Mouse (Mus musculus) intestine, postnatal 0 days (tissue): ENCODE measurements at regions not wholly inside any gene's neighbourhood (a gene's known extent, or its start where the extent isn't known, plus 50 kb on each side); places are given as distances from the start of the nearest gene placed in this dataset.

Experiments
- ATAC-seq: fragments of 200-750 bp; cut with Nextera tagmentation; 2 replicates; pipeline ENCODE4 v1.8.0; 2017; ENCODE audit warnings: mild to moderate bottlenecking, moderate TSS enrichment, moderate library complexity
- H3K27ac ChIP-seq: fragments of 300-500 bp; sonication (generic); 2 replicates; pipeline ENCODE4 v1.5.1; 2014; ENCODE audit warnings: mild to moderate bottlenecking, low read depth, low read length, moderate library complexity
- H3K27me3 ChIP-seq: fragments of 300-500 bp; sonication (generic); replicated peaks from 2 replicates; pipeline ENCODE4 v1.6.1; 2014; ENCODE audit warnings: low read length, mixed read lengths; ENCODE audit not compliant: control insufficient read depth, insufficient read depth
- H3K36me3 ChIP-seq: fragments of 300-500 bp; sonication (generic); 2 replicates; pipeline ENCODE4 v1.6.1; 2014; ENCODE audit warnings: mild to moderate bottlenecking, moderate library complexity; ENCODE audit not compliant: control insufficient read depth, insufficient read depth
- H3K4me1 ChIP-seq: fragments of 300-500 bp; sonication (generic); replicated peaks from 2 replicates; pipeline ENCODE4 v1.6.1; 2014; ENCODE audit warnings: antibody characterized with exemption, low read length, mixed read lengths; ENCODE audit not compliant: control insufficient read depth, insufficient read depth
- H3K4me2 ChIP-seq: fragments of 300-500 bp; sonication (generic); replicated peaks from 2 replicates; pipeline ENCODE4 v1.6.1; 2014; ENCODE audit warnings: low read depth, mild to moderate bottlenecking, moderate library complexity
- H3K4me3 ChIP-seq: fragments of 300-500 bp; sonication (generic); 2 replicates; pipeline ENCODE4 v1.5.1; 2014; ENCODE audit warnings: low read depth, low read length
- H3K9ac ChIP-seq: fragments of 300-500 bp; sonication (generic); 2 replicates; pipeline ENCODE4 v1.6.1; 2014; ENCODE audit warnings: mild to moderate bottlenecking, low read depth, low read length
- H3K9me3 ChIP-seq: fragments of 300-500 bp; sonication (generic); 2 replicates; pipeline ENCODE4 v1.6.1; 2016; ENCODE audit warnings: mixed run types; ENCODE audit not compliant: control insufficient read depth
- CTCF ChIP-seq: sonication (generic); IDR thresholded peaks from 2 replicates; pipeline ENCODE4 v1.5.1; 2016; ENCODE audit warnings: low read depth, mild to moderate bottlenecking, control low read depth, antibody characterized with exemption, moderate library complexity
- WGBS: fragments of 180-500 bp; shearing (Covaris S2); extraction: QIAGEN DNeasy Blood & Tissue Kit; methylation state at CpG from one replicate; pipeline ENCODE4 v1.1.7; 2014; 5-methylcytosine and 5-hydroxymethylcytosine counted together

- TF ChIP-seq CTCF, result no peak
- no peak for ATAC-seq
- no peaks in the 10 kb centered on the region for H3K27me3 ChIP-seq
- H3K4me2 ChIP-seq, result no peak overlapping the region
- no peaks in the 10 kb centered on the region for H3K4me1 ChIP-seq
- no peaks in the 10 kb centered on the region for H3K36me3 ChIP-seq
- no peak overlapping the region for H3K4me3 ChIP-seq
- 90% methylated on average over 10 of the region's 10 CpGs for WGBS
- H3K27ac ChIP-seq, result no peak overlapping the region
- H3K9ac ChIP-seq, result no peak overlapping the region
- H3K9me3 ChIP-seq, result no peaks in the 10 kb centered on the region
Observed at GRCm38 (mm10) chr8:39315521-39316233, 1359.2 kb upstream of the Adam24 start.

- H3K27ac ChIP-seq, result no peak overlapping the region
- H3K4me1 ChIP-seq, result no peaks in the 10 kb centered on the region
- no peak for TF ChIP-seq CTCF
- ATAC-seq, result no peak
- no peak overlapping the region for H3K9ac ChIP-seq
- no peaks in the 10 kb centered on the region for H3K9me3 ChIP-seq
- H3K36me3 ChIP-seq, result no peaks in the 10 kb centered on the region
- H3K4me2 ChIP-seq, result no peak overlapping the region
- WGBS, result 78% methylated on average over 4 of the region's 4 CpGs
- H3K27me3 ChIP-seq, result no peaks in the 10 kb centered on the region
- no peak overlapping the region for H3K4me3 ChIP-seq
Observed at GRCm38 (mm10) chr8:39316234-39316568, 1358.7 kb upstream of the Adam24 start.

DNA sequence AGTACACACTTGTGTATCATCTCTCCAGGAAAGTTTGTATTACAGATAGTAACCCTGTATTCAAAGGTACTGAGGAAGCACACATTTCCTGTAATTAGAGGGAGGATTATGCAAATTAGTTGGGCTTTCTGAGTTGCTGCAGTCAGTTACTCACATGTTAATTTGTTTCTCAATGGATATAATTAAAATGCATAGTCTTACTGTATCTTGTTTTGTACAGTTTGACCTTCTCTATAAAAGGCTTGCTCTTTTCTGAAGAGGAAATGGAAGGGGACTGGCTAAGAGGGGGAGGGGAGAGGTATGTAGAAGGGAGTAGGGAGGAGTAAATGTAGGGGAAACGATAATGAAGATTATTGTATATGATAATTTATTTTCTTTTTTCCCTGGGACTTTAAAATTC is 1345.5 kb upstream of the Adam24 start:
- 81% methylated on average over 1 of the region's 1 CpGs for WGBS
- no peaks in the 10 kb centered on the region for H3K36me3 ChIP-seq
- no peak for TF ChIP-seq CTCF
- ATAC-seq, result no peak
- no peak overlapping the region for H3K4me3 ChIP-seq
- H3K27ac ChIP-seq, result no peak overlapping the region
- no peaks in the 10 kb centered on the region for H3K27me3 ChIP-seq
- H3K4me1 ChIP-seq, result no peaks in the 10 kb centered on the region
- no peaks in the 10 kb centered on the region for H3K9me3 ChIP-seq
- H3K4me2 ChIP-seq, result no peak overlapping the region
- no peak overlapping the region for H3K9ac ChIP-seq

DNA sequence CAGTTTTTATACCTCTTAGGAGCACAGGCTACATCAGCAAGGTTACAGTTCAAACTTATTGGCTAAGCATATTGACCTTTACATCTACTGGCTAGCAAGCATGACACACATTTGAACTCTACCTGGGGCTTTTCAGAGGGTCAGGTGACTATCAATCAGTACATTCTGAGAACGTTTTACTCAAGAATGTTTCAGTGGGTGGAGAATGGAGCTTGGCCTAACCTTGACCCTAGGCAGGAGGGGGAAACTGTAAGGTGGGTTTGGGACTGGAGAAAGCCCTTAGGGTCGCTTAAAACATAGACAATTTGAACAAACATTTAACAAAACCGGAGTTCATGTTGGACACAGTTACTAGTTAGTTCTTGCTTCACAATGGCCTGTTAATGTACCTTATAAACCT is 1330.1 kb upstream of the Adam24 start:
- Histone ChIP-seq H3K27me3 (no peaks in the 10 kb centered on the region), H3K9me3 (no peaks in the 10 kb centered on the region), H3K4me2 (no peak overlapping the region), H3K4me3 (no peak overlapping the region), H3K27ac (no peak overlapping the region), H3K9ac (no peak overlapping the region), H3K36me3 (no peaks in the 10 kb centered on the region), H3K4me1 (no peaks in the 10 kb centered on the region)
- no peak for ATAC-seq
- no peak for TF ChIP-seq CTCF
- 49% methylated on average over 3 of the region's 3 CpGs for WGBS

DNA sequence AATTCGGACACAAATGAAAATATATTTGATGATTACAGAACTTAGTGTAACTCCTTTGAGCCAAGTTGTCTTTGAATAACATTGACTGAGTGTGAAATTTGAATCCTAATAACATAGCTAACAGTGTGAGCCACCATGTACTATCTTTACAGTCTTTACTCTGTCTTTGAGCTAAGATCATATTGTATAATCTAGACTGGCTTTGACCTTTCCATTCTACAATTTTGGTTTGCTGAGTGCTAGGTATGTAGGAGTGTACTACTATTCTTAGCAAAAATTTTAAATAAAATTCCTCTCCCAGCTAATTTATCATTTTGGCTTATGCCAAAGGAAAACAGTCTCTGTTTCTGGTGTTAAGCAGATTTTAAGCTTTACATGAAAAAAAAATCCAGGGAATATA is 1328.4 kb upstream of the Adam24 start:
- Histone ChIP-seq H3K9ac (no peak overlapping the region), H3K4me1 (no peaks in the 10 kb centered on the region), H3K9me3 (no peaks in the 10 kb centered on the region), H3K4me3 (no peak overlapping the region), H3K36me3 (no peaks in the 10 kb centered on the region), H3K4me2 (no peak overlapping the region), H3K27ac (no peak overlapping the region), H3K27me3 (no peaks in the 10 kb centered on the region)
- no peak for TF ChIP-seq CTCF
- ATAC-seq, result no peak
- WGBS, result 68% methylated on average over 1 of the region's 1 CpGs

DNA sequence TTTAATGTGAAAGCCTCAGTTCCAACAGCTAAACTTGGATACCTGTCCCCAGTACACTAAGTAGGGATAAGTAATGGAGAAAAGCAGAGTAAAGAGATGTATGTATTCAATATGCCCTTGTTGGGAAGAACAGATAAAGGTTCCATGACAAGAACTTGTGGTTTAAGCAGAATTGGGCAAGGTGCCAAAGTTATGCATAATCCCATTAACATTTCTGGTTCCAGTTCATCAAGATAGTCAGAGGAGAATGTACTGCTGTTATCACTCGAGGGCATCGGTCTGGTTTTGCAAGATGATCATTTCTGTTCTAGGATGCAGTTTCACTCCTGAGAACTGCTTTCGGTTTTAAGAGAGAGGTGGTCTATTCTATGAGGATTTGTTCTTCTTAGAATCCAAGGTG is 1325.9 kb upstream of the Adam24 start:
- H3K4me3 ChIP-seq, result no peak overlapping the region
- H3K36me3 ChIP-seq, result no peaks in the 10 kb centered on the region
- 73% methylated on average over 3 of the region's 3 CpGs for WGBS
- ATAC-seq, result no peak
- no peak for TF ChIP-seq CTCF
- H3K4me2 ChIP-seq, result no peak overlapping the region
- H3K9me3 ChIP-seq, result no peaks in the 10 kb centered on the region
- H3K9ac ChIP-seq, result no peak overlapping the region
- H3K27me3 ChIP-seq, result no peaks in the 10 kb centered on the region
- H3K4me1 ChIP-seq, result no peaks in the 10 kb centered on the region
- H3K27ac ChIP-seq, result no peak overlapping the region

- Histone ChIP-seq H3K4me1 (no peaks in the 10 kb centered on the region), H3K36me3 (no peaks in the 10 kb centered on the region), H3K9ac (no peak overlapping the region), H3K4me2 (no peak overlapping the region), H3K27me3 (no peaks in the 10 kb centered on the region), H3K4me3 (no peak overlapping the region), H3K9me3 (no peaks in the 10 kb centered on the region), H3K27ac (no peak overlapping the region)
- ATAC-seq, result no peak
- WGBS, result 75% methylated on average over 3 of the region's 3 CpGs
- no peak for TF ChIP-seq CTCF
Observed at GRCm38 (mm10) chr8:39355412-39355811, 1319.5 kb upstream of the Adam24 start.
